Mouse (Mus musculus): ENCODE measurements around the gene Cfap20. TPM values are rescaled to one million over a fixed set of nuclear protein-coding genes. Genes with fewer than 3 reads are reported as not detected.

The Cfap20 gene
- 1 to 10 TPM; 5.8 to 6.0 TPM for total RNA-seq (2021)
- long read RNA-seq, experiment 1, transcript Cfap20-201 (6 exons, 1,295 nt): major isoform, 8 of 11 reads
- long read RNA-seq, experiment 1, partial matches to known transcripts: 0 of 11 reads
- long read RNA-seq, experiment 1, other reads (novel, unspliced or antisense): 1 of 11 reads
- long read RNA-seq, experiment 2, transcript Cfap20-201 (6 exons, 1,295 nt): major isoform, 11 of 14 reads
- long read RNA-seq, experiment 2, partial matches to known transcripts: 0 of 14 reads
- long read RNA-seq, experiment 2, other reads (novel, unspliced or antisense): 1 of 14 reads

- intact Hi-C loops (cut with DNase I): loop anchor here (2.0 kb wide), 1 partner anchor 82 kb away; the partner anchor contains the start of gene Mmp15
Measured at GRCm38 (mm10) chr8:95434686-95435439, at the start of gene Cfap20. Gene Cfap20, minus strand, starts transcription at chr8:95434869.

GRCm38 (mm10) chr8:95470008-95470407, 35.3 kb upstream of the Cfap20 start:
- intact Hi-C loops (cut with DNase I): no loop called here
- DNase-seq: no peak

More at GRCm38 (mm10) chr8:95434686-95435439, at the start of gene Cfap20:
- DNase-seq: peak; percentile 99

- DNase-seq: no peak
- intact Hi-C loops (cut with DNase I): no loop called here
Measured at GRCm38 (mm10) chr8:95468995-95469394, 34.3 kb upstream of the Cfap20 start.

- intact Hi-C loops (cut with DNase I): no loop called here
- no peak for DNase-seq
Measured at GRCm38 (mm10) chr8:95466543-95466942, 31.9 kb upstream of the Cfap20 start.

GRCm38 (mm10) chr8:95452518-95452917, 17.8 kb upstream of the Cfap20 start:
- intact Hi-C loops (cut with DNase I): loop anchor here (5.0 kb wide), 1 partner anchor 105 kb away; no protein-coding TSS in a partner anchor
- no peak for DNase-seq

- intact Hi-C loops (cut with DNase I): loop anchor here (5.0 kb wide), 1 partner anchor 103 kb away; no protein-coding TSS in a partner anchor
- DNase-seq: no peak
Measured at GRCm38 (mm10) chr8:95450271-95450670, 15.6 kb upstream of the Cfap20 start.

- intact Hi-C loops (cut with DNase I): no loop called here
- DNase-seq: no peak
Measured at GRCm38 (mm10) chr8:95447661-95448060, 13.0 kb upstream of the Cfap20 start.

GRCm38 (mm10) chr8:95445042-95445441, 10.4 kb upstream of the Cfap20 start:
- no peak for DNase-seq
- intact Hi-C loops (cut with DNase I): no loop called here

GRCm38 (mm10) chr8:95441491-95442039, 6.9 kb upstream of the Cfap20 start:
- DNase-seq: no peak
- intact Hi-C loops (cut with DNase I): no loop called here

GRCm38 (mm10) chr8:95440168-95440709, 5.6 kb upstream of the Cfap20 start:
- DNase-seq: no peak
- intact Hi-C loops (cut with DNase I): no loop called here

GRCm38 (mm10) chr8:95439421-95439820, 4.8 kb upstream of the Cfap20 start:
- DNase-seq: no peak
- intact Hi-C loops (cut with DNase I): no loop called here

- no peak for DNase-seq
- intact Hi-C loops (cut with DNase I): no loop called here
Measured at GRCm38 (mm10) chr8:95437341-95437992, 2.8 kb upstream of the Cfap20 start.

- intact Hi-C loops (cut with DNase I): loop anchor here (2.0 kb wide), 1 partner anchor 83 kb away; the partner anchor contains the start of gene Mmp15
- DNase-seq: no peak
Measured at GRCm38 (mm10) chr8:95435930-95436329, 1.3 kb upstream of the Cfap20 start.

GRCm38 (mm10) chr8:95435471-95435870, 802 bp upstream of the Cfap20 start:
- intact Hi-C loops (cut with DNase I): loop anchor here (2.0 kb wide), 1 partner anchor 83 kb away; the partner anchor contains the start of gene Mmp15
- DNase-seq: no peak

GRCm38 (mm10) chr8:95434233-95434632, 436 bp downstream of the Cfap20 start:
- intact Hi-C loops (cut with DNase I): loop anchor here (2.0 kb wide), 1 partner anchor 81 kb away; the partner anchor contains the start of gene Mmp15
- peak in 1 of 2 experiments; percentile 15 for DNase-seq

- no peak for DNase-seq
- intact Hi-C loops (cut with DNase I): no loop called here
Measured at GRCm38 (mm10) chr8:95433124-95433523, 1.5 kb downstream of the Cfap20 start.

- intact Hi-C loops (cut with DNase I): no loop called here
- DNase-seq: no peak
Measured at GRCm38 (mm10) chr8:95432471-95432870, 2.2 kb downstream of the Cfap20 start.

- peak; percentile 30 to 38 for DNase-seq
- intact Hi-C loops (cut with DNase I): loop anchor here (2.0 kb wide), 1 partner anchor 83 kb away; no protein-coding TSS in a partner anchor
Measured at GRCm38 (mm10) chr8:95429945-95430344, 4.7 kb downstream of the Cfap20 start.

- intact Hi-C loops (cut with DNase I): loop anchor here (2.0 kb wide), 1 partner anchor 81 kb away; no protein-coding TSS in a partner anchor
- DNase-seq: peak; percentile 34 to 39
Measured at GRCm38 (mm10) chr8:95427594-95428535, 6.8 kb downstream of the Cfap20 start.

Data from gastrocnemius, postnatal 36 days (tissue).